9 mouse cellular contexts compared by ENCODE assay signal in the genomic region with DNA sequence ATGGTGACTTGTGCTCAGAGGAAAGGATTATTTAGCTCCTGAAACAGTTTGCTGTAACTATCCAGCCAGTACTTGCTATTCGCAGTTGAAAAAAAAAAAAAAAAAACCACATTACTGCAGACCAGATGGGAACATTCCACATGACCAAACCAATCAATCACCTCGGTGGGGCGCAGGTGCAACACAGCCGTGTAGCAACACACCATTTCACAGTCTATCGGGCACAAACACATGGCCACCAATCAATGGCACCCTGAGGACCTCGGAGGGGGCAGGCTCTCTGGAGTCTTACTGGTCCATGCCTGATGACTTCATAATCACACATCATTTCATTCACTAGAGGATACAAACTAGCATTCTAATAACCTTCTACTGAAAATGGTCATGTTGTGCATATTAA.
DNase-seq lines count a peak whose midpoint lies in the region; ATAC-seq and TF ChIP-seq lines count a peak whose summit lies in the region.
"Had no signal": no experiment of that assay in that cellular context is flagged by ENCODE, and none has a peak within 500 bp of the region (broad histone marks: within the 10 kb centered on the region; RNA-seq: fewer than 3 reads in every experiment).

No protein-coding gene starts in this region.

- ATAC-seq in neural tube, embryonic 15.5 days (ENCODE audit: low FRiP score), result peak; percentile 92
- ATAC-seq: Patski had no signal

- DNase-seq in kidney, postnatal 10 days, result peak; percentile 28
- no peak for DNase-seq in kidney, adult 2 months
- DNase-seq in c-Kit-positive CD71-positive TER-119-positive erythroid progenitor cells, embryonic 14.5 days (ENCODE audit: low spot score), result peak; percentile 48
- DNase-seq in fibroblast of lung, adult 2 months (ENCODE audit: low read depth), result peak; percentile 54
- DNase-seq in layer of hippocampus, postnatal 25 days (ENCODE audit: extremely low spot score in 1 of 2, low spot score in 1 of 2), result peak; percentile 10 to 30
- DNase-seq in adipocyte (ENCODE audit: low spot score), result no peak
- no peak for DNase-seq in lung, postnatal 36 days

- no peak overlapping the region for H3K4me3 ChIP-seq in kidney, adult 2 months (ENCODE audit: insufficient read depth, low read depth, low read length)
- no peak overlapping the region for H3K4me3 ChIP-seq in neural tube, embryonic 15.5 days (replicated peaks)

- H3K9ac ChIP-seq in neural tube, embryonic 15.5 days (replicated peaks), result no peak overlapping the region

- peak overlapping the region; percentile 38 for H3K4me2 ChIP-seq in neural tube, embryonic 15.5 days

- 24% methylated on average over 6 of the region's 6 CpGs for WGBS in kidney, adult 2 months
- WGBS in neural tube, embryonic 15.5 days, result 12% methylated on average over 6 of the region's 6 CpGs

- TF ChIP-seq CTCF in kidney, adult 2 months (conservative IDR thresholded peaks at IDR 0.05; ENCODE audit: insufficient read depth, insufficient read length, low read depth, low read length), result no peak

- no peaks in the 10 kb centered on the region for H3K9me3 ChIP-seq in neural tube, embryonic 15.5 days (replicated peaks)

- no peaks in the 10 kb centered on the region for H3K36me3 ChIP-seq in kidney, adult 2 months (ENCODE audit: control insufficient read depth, insufficient read depth, low read length)
- no peaks in the 10 kb centered on the region for H3K36me3 ChIP-seq in neural tube, embryonic 15.5 days

- TF ChIP-seq POLR2A in kidney, adult 2 months (IDR thresholded peaks at IDR 0.05; ENCODE audit: low read depth, low read length), result no peak

- no peaks in the 10 kb centered on the region for H3K27me3 ChIP-seq in kidney, adult 2 months (replicated peaks; ENCODE audit: control insufficient read depth, insufficient read depth, low read length)
- no peaks in the 10 kb centered on the region for H3K27me3 ChIP-seq in neural tube, embryonic 15.5 days (replicated peaks)
- H3K27me3 ChIP-seq: Patski had no signal

- peaks cover 10% of the 10 kb centered on the region; the same call in 1 of the 2 replicates for H3K4me1 ChIP-seq in kidney, adult 2 months (ENCODE audit: control insufficient read depth, insufficient read depth, low read length)
- H3K4me1 ChIP-seq in neural tube, embryonic 15.5 days, result peaks cover 31% of the 10 kb centered on the region

- H3K27ac ChIP-seq in kidney, adult 2 months (ENCODE audit: insufficient read depth, low read depth, low read length), result no peak overlapping the region
- H3K27ac ChIP-seq in neural tube, embryonic 15.5 days (replicated peaks), result peak overlapping the region; percentile 58

Comparison
In these comparisons a context has a peak if more than half of its experiments do, and no peak if none do; other contexts are left out.
1. DNase-seq: peak in kidney, postnatal 10 days (single experiment), c-Kit-positive CD71-positive TER-119-positive erythroid progenitor cells, embryonic 14.5 days (single experiment), fibroblast of lung, adult 2 months (single experiment) and layer of hippocampus, postnatal 25 days (2 of 2); none in kidney, adult 2 months (single experiment), adipocyte (single experiment) and lung, postnatal 36 days (single experiment).